Mouse (Mus musculus): ENCODE measurements around the gene Gm13290.
A peak's percentile ranks its signal among the peaks of the same experiment; 100 is the strongest.
"Not testable (repeated sequence)": the region's sequence is repeated elsewhere in the genome, so short reads cannot be mapped to it uniquely, and the experiment has no call there.

Gm13290 gene

GRCm38 (mm10) chr4:88773534-88773933, at the start of gene Gm13290:
TSS of gene Gm13290 (plus strand) at chr4:88773834.
- not testable (repeated sequence) for DNase-seq

- no peak for DNase-seq
Measured at GRCm38 (mm10) chr4:88726727-88727126, 46.9 kb upstream of the Gm13290 start.

GRCm38 (mm10) chr4:88727324-88727723, 46.3 kb upstream of the Gm13290 start:
- no peak for DNase-seq

GRCm38 (mm10) chr4:88738480-88738879, 35.2 kb upstream of the Gm13290 start:
- peak; percentile 31 for DNase-seq

GRCm38 (mm10) chr4:88739036-88739435, 34.6 kb upstream of the Gm13290 start:
- DNase-seq, result no peak

GRCm38 (mm10) chr4:88741426-88741825, 32.2 kb upstream of the Gm13290 start:
- no peak for DNase-seq

- no peak for DNase-seq
Measured at GRCm38 (mm10) chr4:88742771-88743371, 30.8 kb upstream of the Gm13290 start.

- no peak for DNase-seq
Measured at GRCm38 (mm10) chr4:88744207-88744606, 29.4 kb upstream of the Gm13290 start.

- DNase-seq, result no peak
Measured at GRCm38 (mm10) chr4:88749926-88750325, 23.7 kb upstream of the Gm13290 start.

- DNase-seq, result peak; percentile 62
Measured at GRCm38 (mm10) chr4:88754818-88755340, 18.8 kb upstream of the Gm13290 start, which contains the start of gene Gm13271. TSS of gene Gm13271 (plus strand) at chr4:88754868.

- DNase-seq, result not testable (repeated sequence)
Measured at GRCm38 (mm10) chr4:88756581-88757513, 16.8 kb upstream of the Gm13290 start.

GRCm38 (mm10) chr4:88757628-88758031, 16.0 kb upstream of the Gm13290 start:
- peak; percentile 90 for DNase-seq

GRCm38 (mm10) chr4:88758751-88759150, 14.9 kb upstream of the Gm13290 start:
- DNase-seq, result not testable (repeated sequence)

GRCm38 (mm10) chr4:88759610-88760268, 13.9 kb upstream of the Gm13290 start, which contains the start of gene Gm13283:
TSS of gene Gm13283 (plus strand) at chr4:88760119.
- DNase-seq, result not testable (repeated sequence)

- peak; percentile 37 for DNase-seq
Measured at GRCm38 (mm10) chr4:88760431-88760830, 13.2 kb upstream of the Gm13290 start.

- DNase-seq, result peak; percentile 63
Measured at GRCm38 (mm10) chr4:88761776-88762175, 11.9 kb upstream of the Gm13290 start.

GRCm38 (mm10) chr4:88762341-88762740, 11.3 kb upstream of the Gm13290 start:
- DNase-seq, result not testable (repeated sequence)

GRCm38 (mm10) chr4:88763384-88764018, 10.1 kb upstream of the Gm13290 start:
- not testable (repeated sequence) for DNase-seq

- not testable (repeated sequence) for DNase-seq
Measured at GRCm38 (mm10) chr4:88776622-88777021, 3.0 kb downstream of the Gm13290 start, which contains the start of gene Gm13289. TSS of gene Gm13289 (plus strand) at chr4:88776922.

- DNase-seq, result not testable (repeated sequence)
Measured at GRCm38 (mm10) chr4:88779550-88779949, 5.9 kb downstream of the Gm13290 start, which contains the start of gene Gm13272. TSS of gene Gm13272 (plus strand) at chr4:88779850.

GRCm38 (mm10) chr4:88780320-88780719, 6.7 kb downstream of the Gm13290 start:
- DNase-seq, result not testable (repeated sequence)

GRCm38 (mm10) chr4:88781831-88782230, 8.2 kb downstream of the Gm13290 start, which contains the start of gene Ifnz:
TSS of gene Ifnz (plus strand) at chr4:88782131.
- not testable (repeated sequence) for DNase-seq

All from right cerebral cortex, postnatal 25 days (tissue).